Mouse (Mus musculus): ENCODE results near the gene Parp6.

GRCm38 (mm10) chr9:59661298-59661975, 44.4 kb downstream of the Parp6 start:
- TF ChIP-seq CTCF (IDR thresholded peaks at IDR 0.05; ENCODE audit: control insufficient read depth, insufficient read depth, insufficient replicate concordance, low read depth, low read length) (no peak), POLR2A (IDR thresholded peaks at IDR 0.05; ENCODE audit: control insufficient read depth, low read depth, low read length) (no peak)
